Mouse (Mus musculus) cerebellum, postnatal 10 days (tissue): ENCODE results near the gene Mus81.
A peak's percentile ranks its signal among the peaks of the same experiment; 100 is the strongest.

Experiments used
- DNase-seq, 2 experiments: peaks; one replicate each; pipeline ENCODE4 v3.0.0; 2021; ENCODE audit warnings: mixed read lengths in 2 of 2

Gene Mus81

GRCm38 (mm10) chr19:5466916-5467500, 21.2 kb downstream of the Mus81 start:
- no peak for DNase-seq

DNA sequence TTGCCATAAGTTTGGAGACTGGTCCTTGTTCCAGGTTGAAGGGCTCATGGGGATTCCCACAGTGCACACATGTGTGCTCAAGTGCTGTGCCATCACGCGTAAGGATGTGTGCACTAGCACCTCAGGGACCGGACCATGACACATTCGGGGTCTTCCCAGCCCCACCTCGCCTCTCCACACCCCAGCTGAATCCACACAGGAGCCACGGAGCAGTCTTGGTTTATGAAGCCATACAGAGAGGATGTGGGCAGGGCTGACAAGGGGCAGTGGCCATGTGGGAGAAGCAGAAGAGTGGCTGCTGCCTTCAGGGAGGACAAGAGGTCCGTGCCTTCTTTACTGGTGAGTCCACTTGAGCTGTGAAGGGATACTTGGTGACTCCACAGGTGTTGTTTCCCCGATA, 23.2 kb downstream of the Mus81 start:
- no peak for DNase-seq

DNA sequence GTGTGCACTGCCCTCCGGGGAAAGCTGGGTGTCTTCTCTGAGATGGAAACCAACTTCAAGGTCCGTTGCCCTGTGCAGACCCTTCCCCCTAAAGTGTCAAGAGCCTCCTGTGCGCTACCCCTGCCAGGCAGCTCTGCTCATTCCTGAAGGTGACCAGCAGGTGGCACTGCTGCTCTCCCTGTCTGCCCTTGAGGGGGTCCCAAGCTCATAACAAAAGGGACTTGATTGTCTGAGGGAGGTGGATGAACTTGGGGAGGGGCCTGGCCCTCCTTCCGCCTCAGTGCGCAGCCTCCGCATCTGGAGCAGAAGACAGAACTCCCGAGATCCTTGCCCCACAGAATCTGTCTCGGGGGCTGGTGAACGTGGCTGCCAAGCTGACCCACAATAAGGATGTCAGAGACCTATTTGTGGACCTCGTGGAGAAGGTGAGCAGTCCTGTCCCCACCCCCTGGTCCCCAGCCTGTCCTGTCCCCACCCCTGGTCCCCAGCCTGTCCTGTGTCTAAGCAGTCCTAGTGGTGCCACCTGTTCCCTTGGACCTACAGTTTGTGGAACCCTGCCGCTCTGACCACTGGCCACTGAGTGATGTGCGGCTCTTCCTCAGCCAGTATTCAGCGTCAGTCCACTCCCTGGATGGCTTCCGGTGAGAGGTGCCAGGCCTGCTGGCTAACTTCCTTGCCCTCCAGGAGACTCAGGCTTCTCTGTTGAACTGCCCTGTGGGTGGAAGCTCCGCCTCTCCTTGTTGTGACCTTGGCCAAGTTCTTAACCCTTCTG, 24.2 kb downstream of the Mus81 start:
- peak; percentile 87 to 89 for DNase-seq

GRCm38 (mm10) chr19:5463212-5463611, 25.0 kb downstream of the Mus81 start:
- no peak for DNase-seq

DNA sequence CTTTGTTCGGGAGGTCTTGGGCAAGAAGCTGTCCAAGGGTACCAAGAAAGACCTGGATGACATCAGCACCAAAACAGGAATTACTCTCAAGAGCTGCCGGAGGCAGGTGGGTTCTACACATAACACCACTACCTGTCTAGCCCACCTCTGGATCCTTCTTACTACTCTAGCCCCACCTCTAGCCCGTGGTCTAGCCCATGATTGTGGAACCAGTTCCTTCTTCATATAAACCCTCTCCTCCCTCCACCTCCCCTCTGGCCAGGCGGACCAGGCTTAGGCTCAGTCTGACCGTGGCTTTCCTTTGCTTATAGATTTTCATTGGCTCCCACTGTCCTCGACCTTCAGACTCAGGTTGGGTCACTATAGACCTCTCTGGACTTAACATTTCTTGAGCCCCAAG, 26.8 kb downstream of the Mus81 start:
- no peak for DNase-seq

GRCm38 (mm10) chr19:5460465-5460911, 27.7 kb downstream of the Mus81 start, which contains the start of gene Fibp:
Gene Fibp, plus strand, starts transcription at chr19:5460615.
- DNase-seq, result peak; percentile 92 to 93

- no peak for DNase-seq
Observed at GRCm38 (mm10) chr19:5459896-5460295, 28.3 kb downstream of the Mus81 start.

- peak in 1 of 2 experiments; percentile 42 for DNase-seq
Observed at GRCm38 (mm10) chr19:5459019-5459418, 29.2 kb downstream of the Mus81 start.

DNA sequence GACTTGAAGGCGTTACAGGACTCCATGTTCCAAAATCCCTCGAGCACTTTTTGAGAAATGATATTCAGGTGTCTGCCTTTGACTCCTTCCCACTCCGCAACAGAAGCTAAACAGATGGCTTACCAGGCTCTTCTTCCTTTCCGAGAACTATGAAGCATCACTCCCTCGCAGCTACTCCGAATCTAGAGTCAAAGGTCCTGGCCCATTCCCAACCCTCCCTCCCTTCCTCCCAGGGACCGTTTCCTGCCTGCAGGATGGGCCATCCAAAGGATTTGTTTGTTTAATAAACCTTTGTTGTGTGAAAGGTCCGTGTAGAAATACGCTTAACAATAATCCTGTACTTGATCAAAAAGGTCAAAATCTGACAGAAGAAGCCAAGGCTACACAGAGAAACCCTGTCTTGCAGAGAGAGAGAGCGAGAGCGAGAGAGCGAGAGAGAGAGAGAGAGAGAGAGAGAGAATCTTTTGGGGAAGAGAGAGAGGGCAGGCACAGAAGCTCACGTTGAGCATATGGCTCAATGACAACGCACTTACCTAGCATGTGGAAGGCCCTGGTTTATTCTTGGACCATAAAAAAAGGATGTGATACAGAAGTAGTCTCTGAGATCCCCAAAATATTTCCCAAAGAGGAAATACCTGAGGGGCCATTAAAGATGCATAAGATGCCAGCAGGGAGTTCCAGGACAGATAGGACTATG, 30.3 kb downstream of the Mus81 start, which contains the start of gene Ccdc85b:
Gene Ccdc85b (minus strand): TSS at position 149 of the 697 bp plus-strand sequence.
- DNase-seq, result no peak

GRCm38 (mm10) chr19:5456922-5457745, 31.1 kb downstream of the Mus81 start:
- peak; percentile 99 for DNase-seq

DNA sequence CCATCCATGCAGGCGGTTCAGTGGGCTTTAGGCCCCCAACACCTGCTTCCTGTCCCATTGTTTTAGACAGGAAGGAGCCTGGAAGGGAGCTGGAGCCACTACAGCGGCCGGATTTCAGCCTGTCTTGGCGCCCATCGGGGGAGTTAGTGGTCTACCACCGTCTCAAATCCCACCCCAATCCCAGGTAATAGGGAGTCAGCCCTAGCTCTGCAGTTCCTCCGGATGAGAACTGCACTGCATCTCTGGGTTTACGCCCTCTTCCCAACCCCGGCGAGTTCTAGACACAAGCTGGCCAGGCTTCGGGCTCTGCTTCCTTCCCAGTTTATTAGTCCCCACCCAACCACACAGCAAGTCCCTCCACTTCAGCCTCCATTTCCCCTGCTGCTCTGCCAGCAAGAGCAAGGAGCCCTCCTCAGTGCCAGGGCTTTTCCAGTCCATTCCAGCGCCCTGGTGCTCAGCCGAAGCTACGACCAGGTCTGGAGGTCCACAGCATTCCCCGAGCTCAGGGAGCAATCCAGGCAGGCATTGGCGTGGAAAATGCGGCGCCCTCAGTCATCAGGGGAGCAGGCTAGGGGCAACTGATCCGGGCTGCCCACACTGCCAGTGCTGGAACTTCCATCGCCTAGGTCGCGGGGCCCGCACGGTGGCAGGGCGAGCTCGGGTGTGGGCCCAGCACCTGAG, 31.8 kb downstream of the Mus81 start:
- DNase-seq, result peak in 1 of 2 experiments; percentile 32

- no peak for DNase-seq
Observed at GRCm38 (mm10) chr19:5455568-5455967, 32.6 kb downstream of the Mus81 start.

- no peak for DNase-seq
Observed at GRCm38 (mm10) chr19:5455037-5455436, 33.2 kb downstream of the Mus81 start.

- no peak for DNase-seq
Observed at GRCm38 (mm10) chr19:5451766-5452165, 36.4 kb downstream of the Mus81 start.

GRCm38 (mm10) chr19:5449673-5450072, 38.5 kb downstream of the Mus81 start:
- no peak for DNase-seq

GRCm38 (mm10) chr19:5448354-5449150, 39.6 kb downstream of the Mus81 start:
- peak in 1 of 2 experiments; percentile 17 for DNase-seq

DNA sequence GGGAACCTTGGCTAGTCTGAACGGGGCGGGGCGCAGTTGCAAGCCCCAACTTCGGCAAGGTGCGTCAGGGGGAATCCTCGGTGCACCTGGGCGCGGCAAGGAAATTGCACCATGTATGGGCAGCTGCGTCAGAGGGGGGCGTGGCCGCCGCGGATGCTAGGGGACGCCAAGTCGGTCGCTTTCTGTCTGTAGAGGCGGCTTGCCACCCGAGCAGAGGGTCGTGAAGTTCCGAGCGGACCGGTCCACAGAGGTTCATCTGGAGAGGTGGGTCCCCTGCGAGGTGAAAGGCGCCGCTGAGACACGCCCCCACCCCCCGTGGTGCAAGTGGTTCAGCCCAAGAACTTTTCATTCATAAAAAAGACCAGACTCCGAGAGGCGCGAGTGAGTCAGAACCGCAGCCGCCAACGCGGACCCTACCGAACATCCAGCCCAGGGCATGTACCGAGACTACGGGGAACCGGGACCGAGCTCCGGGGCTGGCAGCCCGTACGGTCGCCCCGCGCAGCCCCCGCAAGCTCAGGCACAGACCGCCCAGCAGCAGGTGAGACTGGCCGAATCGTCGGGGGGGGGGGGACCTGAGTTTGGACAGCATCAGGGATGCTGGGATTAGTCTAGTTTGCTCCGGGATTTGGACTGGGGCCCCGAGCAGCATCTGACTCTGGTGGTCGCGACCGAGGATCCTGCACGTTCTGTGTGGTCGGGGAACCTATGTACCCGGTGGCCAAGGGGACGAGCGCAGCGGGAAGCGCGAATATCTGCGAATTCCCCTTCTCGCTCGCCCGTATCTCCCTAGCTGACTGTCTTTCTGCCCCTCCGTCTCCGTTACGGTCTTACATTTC, 40.5 kb downstream of the Mus81 start, which contains the start of gene Fosl1:
Gene Fosl1 (plus strand): TSS at position 33 of the 839 bp plus-strand sequence.
- peak; percentile 84 to 86 for DNase-seq

DNA sequence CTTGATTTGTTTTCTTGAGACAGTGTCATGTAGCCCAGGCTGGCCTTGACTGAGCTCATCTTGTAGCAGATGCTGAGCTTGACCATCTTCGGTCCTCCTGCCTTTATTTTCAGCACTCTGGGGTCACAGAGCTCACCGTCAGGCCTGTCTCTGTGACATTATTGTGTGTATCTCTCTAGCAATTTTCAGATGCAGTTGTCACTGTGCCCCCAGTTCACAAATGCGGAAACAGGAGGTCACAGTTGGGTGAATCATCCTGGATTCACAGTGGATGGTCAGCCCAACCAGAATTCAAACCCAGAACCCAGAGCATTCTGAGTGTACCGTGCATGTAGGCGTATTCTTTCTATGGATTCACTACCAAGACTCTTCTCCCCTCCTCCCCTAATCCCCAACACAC, 42.5 kb downstream of the Mus81 start:
- DNase-seq, result no peak

GRCm38 (mm10) chr19:5444954-5445353, 43.2 kb downstream of the Mus81 start:
- DNase-seq, result no peak

- DNase-seq, result no peak
Observed at GRCm38 (mm10) chr19:5444371-5444908, 43.8 kb downstream of the Mus81 start.
